Mouse (Mus musculus): ENCODE data around the gene Lysmd2. TPM values are rescaled to one million over a fixed set of nuclear protein-coding genes. Genes with fewer than 3 reads are reported as not detected.

Gene Lysmd2
- total RNA-seq, 4 experiments from 2014 or later: 7.6 to 11.7 (median 9.2) TPM

Other genes starting within 250 kb of the Lysmd2 start
- gene Mapk6, start 215.7 kb upstream of the Lysmd2 start, total RNA-seq (2022): 10 to 100 TPM; 21.8 to 25.3 (median 22.6) TPM
- 10 to 100 TPM in 3 of 4 experiments, 1 to 10 TPM in 1; 8.9 to 14.0 (median 12.8) TPM for gene Leo1, start 184.2 kb upstream of the Lysmd2 start, total RNA-seq (2022)
- gene Tmod3, start 66.1 kb upstream of the Lysmd2 start, total RNA-seq (2022): 10 to 100 TPM; 48.4 to 59.3 (median 58.7) TPM
- gene Tmod2, start 14.4 kb upstream of the Lysmd2 start, total RNA-seq (2022): 1 to 10 TPM; 4.2 to 5.2 (median 4.4) TPM
- under 1 TPM in 3 of 4 experiments, not detected in 1; 0.19 to 0.60 (median 0.19) TPM for gene Scg3, start 58.3 kb downstream of the Lysmd2 start, total RNA-seq (2022)
- 1 to 10 TPM in 1 of 4 experiments, under 1 TPM in 3; 0.38 to 1.0 (median 0.75) TPM for gene Bmp5, start 149.6 kb downstream of the Lysmd2 start, total RNA-seq (2022)